Mouse (Mus musculus): ENCODE measurements around the gene Cdc37l1.
"Not testable (repeated sequence)": the region's sequence is repeated elsewhere in the genome, so short reads cannot be mapped to it uniquely, and the experiment has no call there.

The Cdc37l1 gene

DNA sequence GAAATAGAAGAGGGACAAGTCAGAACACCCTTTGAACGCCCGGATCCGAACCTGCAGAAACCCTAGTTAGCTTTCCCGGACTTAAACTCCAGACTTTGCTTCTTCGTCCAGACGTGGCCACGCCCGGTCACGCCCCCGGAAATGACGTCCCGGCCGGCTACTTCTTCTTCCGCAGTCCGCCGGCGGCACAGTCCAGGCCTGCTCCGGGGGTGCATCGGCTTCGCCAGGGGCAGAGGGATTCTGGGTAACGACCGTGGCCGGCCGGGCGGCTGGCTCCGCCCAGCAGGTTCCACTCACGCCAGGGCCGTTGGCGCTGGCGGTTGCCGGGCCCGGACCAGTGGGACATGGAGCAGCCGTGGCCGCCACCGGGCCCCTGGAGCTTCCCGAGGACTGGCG is at the start of gene Cdc37l1:
Cdc37l1 (plus strand) TSS at position 159 of the 396 bp plus-strand sequence.
- DNase-seq (ENCODE audit: low spot score) = peak; percentile 99

DNA sequence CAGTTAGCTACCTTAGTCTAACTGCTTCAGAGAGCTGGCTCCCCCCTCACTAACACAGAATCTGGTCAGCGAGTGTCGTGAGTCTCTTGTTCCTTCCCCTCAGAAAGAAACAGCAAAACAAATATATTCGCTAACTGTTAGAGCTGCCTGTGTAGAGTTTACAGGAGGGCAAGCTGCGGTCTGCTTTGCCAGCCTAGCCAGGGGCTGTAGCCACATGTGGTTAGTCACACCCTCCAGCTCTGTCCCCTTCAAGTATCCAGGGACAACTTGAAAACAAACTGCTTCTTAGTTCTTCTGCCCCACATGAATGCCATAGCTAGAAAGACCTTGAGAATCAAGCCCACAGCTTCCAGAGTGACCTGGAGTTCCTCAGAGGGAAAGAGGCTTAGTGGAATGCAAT is 48.9 kb upstream of the Cdc37l1 start:
- no peak for DNase-seq (ENCODE audit: low spot score)

DNA sequence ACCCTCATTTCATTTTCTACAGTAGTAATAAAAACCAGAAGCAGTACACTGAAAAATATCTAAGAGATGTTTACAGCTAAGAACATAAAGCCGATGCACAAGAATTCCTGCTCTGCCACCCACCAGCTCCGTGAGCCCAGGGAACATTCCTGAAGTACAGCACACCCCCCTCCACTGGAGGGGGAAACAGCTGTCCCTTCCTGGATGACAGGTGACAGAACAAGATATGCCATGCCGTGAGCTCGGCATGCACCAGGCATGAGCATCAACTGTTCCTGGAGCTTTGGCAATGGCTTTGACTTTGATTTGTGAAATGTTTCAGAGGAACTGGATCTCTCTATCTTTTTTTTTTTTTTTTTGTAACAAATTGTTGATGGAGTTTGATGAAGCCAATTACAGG is 43.4 kb upstream of the Cdc37l1 start:
- DNase-seq (ENCODE audit: low spot score) = no peak

DNA sequence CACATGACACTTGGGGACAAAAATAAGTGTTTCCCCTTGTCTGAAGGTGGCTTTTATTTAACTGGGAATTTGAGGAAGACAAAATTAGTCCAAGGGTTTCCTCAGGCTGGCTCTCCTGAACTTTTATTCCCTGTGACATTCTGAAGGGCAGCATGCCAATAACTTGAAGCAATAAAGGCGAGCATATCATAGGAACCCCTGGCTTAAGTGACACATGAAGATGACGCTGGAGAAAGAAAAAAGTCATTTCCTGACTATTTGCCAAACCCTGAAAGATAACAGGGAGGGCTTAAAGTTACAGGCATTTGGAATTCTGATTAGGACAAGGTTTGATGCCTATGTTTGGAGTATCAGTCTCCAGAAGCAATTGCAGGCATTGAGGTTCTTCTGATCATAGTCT is 42.8 kb upstream of the Cdc37l1 start:
- DNase-seq (ENCODE audit: low spot score) = no peak

DNA sequence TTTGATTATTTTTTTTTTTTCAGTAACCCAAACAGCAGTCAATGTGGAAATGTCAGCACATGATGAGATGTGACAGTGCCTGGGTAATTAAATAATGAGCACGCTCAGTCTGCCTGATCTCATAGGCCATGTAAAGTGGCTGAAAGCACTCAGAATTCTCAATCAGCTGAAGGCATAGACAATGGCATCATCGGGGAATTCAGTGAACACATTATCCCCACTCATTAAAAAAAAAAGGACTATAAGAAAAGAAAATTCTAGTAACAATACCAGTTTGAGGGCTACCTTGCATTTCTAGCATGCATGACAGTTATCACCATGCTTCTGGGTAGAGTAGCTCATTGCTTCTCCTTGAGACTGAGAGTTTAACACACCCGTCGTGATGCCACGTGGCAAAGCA is 38.9 kb upstream of the Cdc37l1 start:
- DNase-seq (ENCODE audit: low spot score) = no peak

- DNase-seq (ENCODE audit: low spot score) = no peak
Observed at GRCm38 (mm10) chr19:28963113-28963512, 27.0 kb upstream of the Cdc37l1 start.

DNA sequence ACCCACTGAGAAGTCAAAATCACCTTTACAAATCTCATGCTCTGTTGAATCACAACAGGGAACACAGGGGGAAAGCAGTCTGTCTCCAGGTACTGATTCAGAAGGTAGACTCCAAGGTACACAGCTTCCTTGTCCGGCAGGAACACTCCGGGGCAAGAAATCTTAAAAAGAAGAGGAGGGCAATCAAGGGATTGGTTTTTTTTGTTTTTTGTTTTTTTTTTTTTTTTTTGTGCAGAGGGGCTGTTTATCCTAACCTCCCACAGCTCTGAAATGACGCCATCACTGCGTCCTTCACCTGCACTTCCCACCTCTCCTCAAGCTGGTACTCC is 26.7 kb upstream of the Cdc37l1 start:
- DNase-seq (ENCODE audit: low spot score) = no peak

DNA sequence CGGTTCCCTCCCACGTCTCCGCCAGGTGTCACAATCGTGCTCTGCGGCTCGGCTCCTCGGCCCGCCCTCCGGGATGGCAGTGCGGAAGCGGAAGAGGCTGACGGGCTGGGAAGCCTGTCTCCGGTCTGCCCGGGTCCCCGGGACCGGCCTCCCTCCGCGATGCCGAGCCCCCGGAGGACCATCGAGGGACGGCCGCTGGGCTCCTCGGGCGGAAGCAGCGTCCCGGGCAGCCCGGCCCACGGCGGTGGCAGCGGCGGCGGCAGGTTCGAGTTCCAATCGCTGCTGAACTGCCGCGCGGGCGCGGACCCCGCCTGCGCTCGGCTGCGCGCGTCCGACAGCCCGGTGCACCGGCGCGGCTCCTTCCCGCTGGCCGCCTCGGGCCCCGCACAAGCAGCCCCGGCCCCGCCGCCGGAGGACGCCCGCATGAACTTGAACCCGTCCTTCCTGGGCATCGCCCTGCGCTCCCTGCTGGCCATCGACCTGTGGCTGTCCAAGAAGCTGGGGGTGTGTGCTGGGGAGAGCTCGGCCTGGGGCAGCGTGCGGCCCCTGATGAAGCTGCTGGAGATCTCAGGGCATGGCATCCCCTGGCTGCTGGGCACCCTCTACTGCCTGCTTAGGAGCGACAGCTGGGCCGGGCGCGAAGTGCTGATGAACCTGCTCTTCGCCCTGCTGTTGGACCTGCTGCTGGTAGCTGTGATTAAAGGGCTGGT is 26.2 kb upstream of the Cdc37l1 start, which contains the start of gene Plpp6:
Plpp6 (plus strand) TSS at position 112 of the 710 bp plus-strand sequence.
- peak; percentile 88 for DNase-seq (ENCODE audit: low spot score)

- no peak for DNase-seq (ENCODE audit: low spot score)
Observed at GRCm38 (mm10) chr19:28964552-28964903, 25.6 kb upstream of the Cdc37l1 start.

DNA sequence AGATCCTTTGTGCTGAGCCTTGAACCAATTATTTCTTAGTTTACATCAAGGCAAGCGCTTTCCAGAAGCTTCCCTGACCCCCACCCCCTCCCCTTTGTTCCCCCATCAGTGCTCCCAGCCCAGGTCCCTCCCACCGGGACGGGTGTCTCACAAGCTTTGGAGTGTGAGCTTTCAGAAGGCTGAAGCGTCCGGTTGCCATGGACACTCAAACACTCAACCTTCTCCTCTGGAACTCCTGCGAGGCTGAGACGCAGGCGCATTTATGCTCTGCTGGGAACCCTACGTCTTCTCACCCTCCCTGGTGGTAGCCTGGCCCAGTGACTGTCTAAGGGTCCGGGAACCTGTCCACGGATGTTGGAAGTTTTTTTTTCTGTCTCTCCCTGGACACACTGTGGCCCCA is 22.5 kb upstream of the Cdc37l1 start, which contains the start of gene 4430402I18Rik:
4430402I18Rik (minus strand) TSS at position 149 of the 400 bp plus-strand sequence.
- no peak for DNase-seq (ENCODE audit: low spot score)

DNA sequence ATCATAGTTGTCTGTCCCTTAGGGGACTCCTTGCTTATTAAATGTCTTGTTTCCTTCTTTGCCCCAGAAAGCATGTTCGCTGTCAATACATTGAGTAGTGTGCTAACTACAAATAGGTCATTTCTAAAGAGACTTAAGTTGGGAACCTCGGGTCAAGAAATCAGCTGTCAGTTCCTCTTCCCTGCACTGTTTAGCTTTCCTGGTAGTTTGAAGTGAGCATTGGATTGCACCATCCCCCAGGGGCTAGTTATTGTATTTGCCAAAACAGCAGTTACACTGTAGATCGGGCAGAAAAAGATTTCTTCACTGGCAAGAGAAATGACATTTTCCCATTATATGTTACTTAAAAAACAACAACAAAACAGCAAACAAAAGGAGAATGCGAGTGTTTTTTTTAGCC is 22.0 kb upstream of the Cdc37l1 start:
- no peak for DNase-seq (ENCODE audit: low spot score)

DNA sequence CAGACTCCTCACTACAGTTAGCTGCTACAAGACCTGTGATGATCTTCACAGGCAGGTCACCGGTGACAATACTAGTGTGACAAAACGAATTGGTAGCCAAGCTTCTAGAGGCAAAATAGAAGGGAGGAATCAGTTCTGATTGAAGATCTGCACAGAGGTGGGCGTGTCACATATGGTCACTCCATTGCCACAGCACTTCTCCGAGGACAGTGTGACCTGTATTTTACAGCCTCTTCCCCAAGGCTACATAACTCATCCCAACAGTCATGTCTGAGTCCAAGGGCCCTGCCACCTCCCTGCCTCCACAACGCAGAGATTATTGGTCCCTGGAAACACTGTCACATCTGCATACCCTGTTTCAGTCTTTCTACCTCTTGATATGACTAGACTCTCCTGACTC is 20.9 kb upstream of the Cdc37l1 start:
- DNase-seq (ENCODE audit: low spot score) = no peak

DNA sequence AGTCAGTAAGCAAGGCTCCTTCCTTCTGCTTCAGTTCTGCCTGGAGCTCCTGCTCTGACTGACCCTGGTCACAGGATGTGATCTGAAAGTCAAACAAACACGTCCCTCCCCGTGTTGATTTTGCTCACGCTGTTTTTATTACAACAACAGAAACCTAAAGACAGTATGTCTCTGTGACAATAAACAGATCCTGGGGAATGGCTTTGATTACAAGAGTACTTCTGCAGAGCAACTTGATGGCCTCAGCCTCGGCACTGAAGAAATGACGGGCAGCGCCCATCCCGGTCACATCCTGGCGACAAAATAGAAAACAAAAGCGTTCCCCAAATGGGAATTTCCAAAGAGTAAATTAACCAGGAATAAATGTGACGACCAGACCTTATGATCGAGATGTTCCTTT is 19.9 kb upstream of the Cdc37l1 start:
- DNase-seq (ENCODE audit: low spot score) = no peak

GRCm38 (mm10) chr19:28974862-28975611 is 15.1 kb upstream of the Cdc37l1 start:
- peak; percentile 85 for DNase-seq (ENCODE audit: low spot score)

GRCm38 (mm10) chr19:28982617-28983016 is 7.5 kb upstream of the Cdc37l1 start:
- DNase-seq (ENCODE audit: low spot score) = no peak

GRCm38 (mm10) chr19:28989515-28989914 is 637 bp upstream of the Cdc37l1 start:
- DNase-seq (ENCODE audit: low spot score) = no peak

GRCm38 (mm10) chr19:28990590-28991221 is 554 bp downstream of the Cdc37l1 start:
- peak; percentile 12 for DNase-seq (ENCODE audit: low spot score)

DNA sequence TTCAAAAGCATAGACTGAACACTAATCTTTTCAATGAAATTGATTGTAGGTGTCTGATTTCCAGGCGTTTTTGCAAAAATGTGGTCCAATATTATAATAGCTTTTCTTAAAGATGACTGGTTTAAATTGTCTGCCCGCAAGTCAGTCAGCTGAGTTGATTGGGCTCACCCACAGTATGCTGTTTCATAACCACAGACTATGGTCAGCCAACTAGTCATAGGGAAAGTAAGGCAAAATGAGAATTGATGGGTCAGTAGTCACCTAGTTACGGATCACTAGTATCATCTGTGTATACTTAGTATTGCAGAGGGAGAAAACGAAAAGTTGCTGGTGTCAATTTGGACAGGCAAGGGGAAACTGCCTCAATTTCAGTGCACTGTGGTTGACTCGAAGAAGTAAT is 1.2 kb downstream of the Cdc37l1 start:
- no peak for DNase-seq (ENCODE audit: low spot score)

- DNase-seq (ENCODE audit: low spot score) = peak; percentile 14
Observed at GRCm38 (mm10) chr19:28994870-28995269, 4.7 kb downstream of the Cdc37l1 start.

DNA sequence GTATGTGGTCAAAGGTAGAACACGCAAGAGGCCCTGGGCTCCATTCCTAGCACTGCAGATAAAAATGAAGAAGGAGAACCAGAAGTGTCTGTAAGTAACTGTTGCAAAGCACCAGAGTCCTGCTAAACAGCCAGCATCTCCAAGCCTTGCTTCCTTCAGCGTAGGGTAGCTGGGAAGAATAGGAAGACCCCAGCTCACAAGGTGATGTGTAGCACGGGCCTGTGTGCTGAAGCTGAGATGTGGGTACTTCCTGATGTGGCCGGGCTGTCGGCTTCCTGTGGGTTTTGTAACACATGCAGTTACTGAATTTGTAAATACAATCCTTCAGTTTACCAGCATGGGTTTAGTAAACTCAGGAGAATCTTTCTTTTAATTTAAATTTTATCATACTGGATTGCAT is 5.2 kb downstream of the Cdc37l1 start:
- DNase-seq (ENCODE audit: low spot score) = no peak

DNA sequence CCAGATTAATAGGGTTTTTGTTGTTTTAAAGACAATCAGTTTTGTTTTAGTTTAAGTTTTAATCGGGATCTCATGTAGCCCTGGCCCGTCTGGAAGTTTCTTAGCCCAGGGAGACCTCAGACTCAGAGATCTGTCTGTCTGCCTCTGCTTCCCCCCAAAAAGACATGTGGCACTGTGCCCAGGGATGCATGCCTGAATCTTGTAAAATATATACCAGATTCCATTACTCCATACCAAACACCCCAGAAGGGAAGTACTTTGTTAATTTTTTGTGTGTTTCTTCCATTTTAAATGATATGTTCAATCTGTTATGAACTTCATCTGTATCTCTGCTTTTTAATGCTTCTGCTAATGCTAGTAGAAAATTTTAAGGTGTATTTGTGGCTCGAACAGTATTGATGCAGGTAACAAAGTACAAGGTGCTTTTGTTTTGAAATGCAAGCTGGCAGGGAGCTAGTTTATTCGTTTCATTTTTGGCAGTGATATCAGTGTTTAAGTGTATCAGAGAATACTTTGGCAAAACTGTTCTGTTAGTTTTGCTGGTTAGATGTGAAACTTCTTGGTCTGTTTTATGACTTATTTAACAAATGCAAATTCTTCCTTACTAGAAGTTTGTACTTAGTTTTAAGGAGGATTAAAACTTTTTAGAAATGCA is 8.0 kb downstream of the Cdc37l1 start:
- no peak for DNase-seq (ENCODE audit: low spot score)

GRCm38 (mm10) chr19:29000321-29000720 is 10.2 kb downstream of the Cdc37l1 start:
- not testable (repeated sequence) for DNase-seq (ENCODE audit: low spot score)

Data from urinary bladder, postnatal 14 days (tissue).